Mouse (Mus musculus): ENCODE measurements around the gene Fam234b.

The Fam234b gene

GRCm38 (mm10) chr6:135197921-135198532 is at the start of gene Fam234b, which contains the start of gene Hebp1:
Gene Fam234b, plus strand, starts transcription at chr6:135197977.
Gene Hebp1, minus strand, starts transcription at chr6:135198022.
- in situ Hi-C loops (cut with MboI, MseI), result no loop called here

- in situ Hi-C loops (cut with MboI, MseI), result loop anchor here in 1 of 2 experiments (5.0 kb wide), 2 partner anchors 61 to 121 kb away; no protein-coding TSS in a partner anchor
These were observed 49.3 kb upstream of the Fam234b start for GRCm38 (mm10) chr6:135148506-135148905.

GRCm38 (mm10) chr6:135149175-135149574 is 48.6 kb upstream of the Fam234b start:
- in situ Hi-C loops (cut with MboI, MseI), result loop anchor here in 1 of 2 experiments (5.0 kb wide), 2 partner anchors 62 to 122 kb away; no protein-coding TSS in a partner anchor

- in situ Hi-C loops (cut with MboI, MseI), result loop anchor here (5.0 to 10.0 kb wide), 7 partner anchors 62 to 248 kb away; no protein-coding TSS in a partner anchor
These were observed 48.1 kb upstream of the Fam234b start for GRCm38 (mm10) chr6:135149722-135150121.

GRCm38 (mm10) chr6:135150311-135150710 is 47.5 kb upstream of the Fam234b start:
- in situ Hi-C loops (cut with MboI, MseI), result loop anchor here (5.0 to 10.0 kb wide), 5 partner anchors 87 to 247 kb away; no protein-coding TSS in a partner anchor

GRCm38 (mm10) chr6:135153719-135154118 is 44.1 kb upstream of the Fam234b start:
- in situ Hi-C loops (cut with MboI, MseI), result loop anchor here (5.0 to 10.0 kb wide), 5 partner anchors 84 to 244 kb away; no protein-coding TSS in a partner anchor

GRCm38 (mm10) chr6:135156597-135156996 is 41.2 kb upstream of the Fam234b start:
- in situ Hi-C loops (cut with MboI, MseI), result loop anchor here in 1 of 2 experiments (10.0 kb wide), 1 partner anchor 218 kb away; no protein-coding TSS in a partner anchor

GRCm38 (mm10) chr6:135157496-135157895 is 40.3 kb upstream of the Fam234b start:
- in situ Hi-C loops (cut with MboI, MseI), result loop anchor here in 1 of 2 experiments (10.0 kb wide), 1 partner anchor 217 kb away; no protein-coding TSS in a partner anchor

- in situ Hi-C loops (cut with MboI, MseI), result loop anchor here in 1 of 2 experiments (10.0 kb wide), 1 partner anchor 216 kb away; no protein-coding TSS in a partner anchor
These were observed 39.3 kb upstream of the Fam234b start for GRCm38 (mm10) chr6:135158509-135158908.

- in situ Hi-C loops (cut with MboI, MseI), result no loop called here
These were observed 36.4 kb upstream of the Fam234b start for GRCm38 (mm10) chr6:135161356-135161755.

GRCm38 (mm10) chr6:135162311-135162710 is 35.5 kb upstream of the Fam234b start:
- in situ Hi-C loops (cut with MboI, MseI), result no loop called here

GRCm38 (mm10) chr6:135162861-135163260 is 34.9 kb upstream of the Fam234b start:
- in situ Hi-C loops (cut with MboI, MseI), result no loop called here

GRCm38 (mm10) chr6:135165191-135165590 is 32.6 kb upstream of the Fam234b start:
- in situ Hi-C loops (cut with MboI, MseI), result no loop called here

GRCm38 (mm10) chr6:135165706-135166105 is 32.1 kb upstream of the Fam234b start:
- in situ Hi-C loops (cut with MboI, MseI), result no loop called here

- in situ Hi-C loops (cut with MboI, MseI), result no loop called here
These were observed 31.5 kb upstream of the Fam234b start for GRCm38 (mm10) chr6:135166262-135166661.

- in situ Hi-C loops (cut with MboI, MseI), result no loop called here
These were observed 31.1 kb upstream of the Fam234b start for GRCm38 (mm10) chr6:135166712-135167111.

- in situ Hi-C loops (cut with MboI, MseI), result no loop called here
These were observed 30.1 kb upstream of the Fam234b start for GRCm38 (mm10) chr6:135167380-135168311.

- in situ Hi-C loops (cut with MboI, MseI), result no loop called here
These were observed 29.3 kb upstream of the Fam234b start for GRCm38 (mm10) chr6:135168471-135168870.

- in situ Hi-C loops (cut with MboI, MseI), result no loop called here
These were observed 28.5 kb upstream of the Fam234b start for GRCm38 (mm10) chr6:135169246-135169645.

- in situ Hi-C loops (cut with MboI, MseI), result no loop called here
These were observed 26.0 kb upstream of the Fam234b start for GRCm38 (mm10) chr6:135171736-135172135.

GRCm38 (mm10) chr6:135175014-135175413 is 22.8 kb upstream of the Fam234b start:
- in situ Hi-C loops (cut with MboI, MseI), result no loop called here

GRCm38 (mm10) chr6:135177271-135177670 is 20.5 kb upstream of the Fam234b start:
- in situ Hi-C loops (cut with MboI, MseI), result no loop called here

All from T-helper 17 cell (primary cell).